Mouse (Mus musculus): ENCODE data around the gene Galnt11. TPM values are rescaled to one million over a fixed set of nuclear protein-coding genes. Genes with fewer than 3 reads are reported as not detected.

The Galnt11 gene
- total and polyA plus RNA-seq, 3 experiments: 12.6 to 13.6 TPM; not detected in 1

DNA sequence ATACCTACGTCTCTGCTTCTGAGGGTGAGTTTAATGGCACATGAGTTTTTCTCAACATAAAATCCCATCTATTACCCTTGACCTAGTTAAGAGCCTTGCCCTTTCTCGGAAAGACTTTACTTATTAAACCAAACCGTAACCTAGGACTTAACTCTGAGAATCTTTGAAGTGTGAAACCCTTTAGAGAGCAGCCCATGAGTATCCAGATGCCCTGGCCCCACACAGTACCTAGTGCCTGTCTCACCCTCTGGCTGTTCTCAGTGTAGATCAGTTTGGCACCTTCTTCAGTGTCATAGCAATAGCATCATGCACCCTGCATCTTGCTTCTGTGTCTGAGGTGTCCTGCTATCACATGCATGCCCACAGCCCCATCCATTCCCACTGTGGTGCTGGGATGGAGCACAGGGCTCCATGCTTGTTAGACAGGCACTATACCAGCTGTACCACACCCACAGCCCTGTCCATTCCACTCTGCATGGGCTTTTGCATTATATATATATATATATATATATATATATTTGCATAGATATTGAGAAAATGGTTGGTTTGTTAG is 41.7 kb upstream of the Galnt11 start:
- Histone ChIP-seq H3K4me3 (ENCODE audit: control insufficient read depth in 1 of 2, insufficient read depth in 1 of 2, low read depth in 2 of 2, low read length in 2 of 2) (no peak overlapping the region), H3K79me2 (ENCODE audit: control insufficient read depth, insufficient read depth, low read length, poor library complexity) (no peaks in the 10 kb centered on the region)
- no peak for TF ChIP-seq RCOR1 (IDR thresholded peaks at IDR 0.05; ENCODE audit: low read depth, low read length)
- TF ChIP-seq POLR2AphosphoS2 (IDR thresholded peaks at IDR 0.05; ENCODE audit: low read length): no peak

GRCm38 (mm10) chr5:25181004-25181531 is 40.6 kb upstream of the Galnt11 start, which contains the start of gene Galntl5:
TSS of gene Galntl5 (plus strand) at chr5:25181460.
- TF ChIP-seq CHD2 (IDR thresholded peaks at IDR 0.05; ENCODE audit: low read length): no peak
- no peak for TF ChIP-seq NRF1 (IDR thresholded peaks at IDR 0.05; ENCODE audit: insufficient read depth, low read depth, low read length, poor library complexity, severe bottlenecking)
- TF ChIP-seq POLR2A (IDR thresholded peaks at IDR 0.05; ENCODE audit: control insufficient read depth in 1 of 2, insufficient read depth in 1 of 2, low read depth in 1 of 2, low read length in 2 of 2, poor library complexity in 1 of 2): no peak
- TF ChIP-seq MAZ (IDR thresholded peaks at IDR 0.05; ENCODE audit: low read depth, low read length): no peak
- TF ChIP-seq ZC3H11A (IDR thresholded peaks at IDR 0.05; ENCODE audit: low read depth, low read length): no peak
- TF ChIP-seq RCOR1 (IDR thresholded peaks at IDR 0.05; ENCODE audit: low read depth, low read length): no peak
- TF ChIP-seq SIN3A (IDR thresholded peaks at IDR 0.05; ENCODE audit: low read length): no peak
- no peak for TF ChIP-seq TCF12 (IDR thresholded peaks at IDR 0.05; ENCODE audit: low read depth, low read length)
- TF ChIP-seq TBP (IDR thresholded peaks at IDR 0.05; ENCODE audit: low read depth, low read length): no peak
- no peak for TF ChIP-seq MAX (IDR thresholded peaks at IDR 0.05; ENCODE audit: low read length)
- no peak for TF ChIP-seq KAT2A (conservative IDR thresholded peaks at IDR 0.05; ENCODE audit: low read depth, low read length)
- TF ChIP-seq EP300 (IDR thresholded peaks at IDR 0.05; ENCODE audit: low read depth in 1 of 2, low read length in 2 of 2): no peak
- TF ChIP-seq BHLHE40 (IDR thresholded peaks at IDR 0.05; ENCODE audit: borderline replicate concordance, low read depth, low read length): no peak
- TF ChIP-seq MEF2A (IDR thresholded peaks at IDR 0.05; ENCODE audit: extremely low read depth, insufficient replicate concordance, low read depth, low read length, poor library complexity, severe bottlenecking): no peak
- no peak for TF ChIP-seq HCFC1 (IDR thresholded peaks at IDR 0.05; ENCODE audit: low read depth, low read length)
- TF ChIP-seq RAD21 (IDR thresholded peaks at IDR 0.05; ENCODE audit: low read depth, low read length): no peak
- TF ChIP-seq ZMIZ1 (IDR thresholded peaks at IDR 0.05; ENCODE audit: low read depth, low read length): no peak
- TF ChIP-seq E2F4 (IDR thresholded peaks at IDR 0.05; ENCODE audit: borderline replicate concordance, low read depth, low read length): no peak
- TF ChIP-seq ZKSCAN1 (IDR thresholded peaks at IDR 0.05; ENCODE audit: low read depth, low read length): no peak
- TF ChIP-seq SMC3 (IDR thresholded peaks at IDR 0.05; ENCODE audit: low read depth, low read length): no peak
- Histone ChIP-seq H3K4me3 (ENCODE audit: control insufficient read depth in 1 of 2, insufficient read depth in 1 of 2, low read depth in 2 of 2, low read length in 2 of 2) (no peak within 1 kb of the TSS), H3K79me2 (ENCODE audit: control insufficient read depth, insufficient read depth, low read length, poor library complexity) (no peaks in the 10 kb centered on the region), H3K9ac (ENCODE audit: control insufficient read depth, low read depth, low read length, poor library complexity, severe bottlenecking) (no peak within 1 kb of the TSS), H3K36me3 (ENCODE audit: control insufficient read depth in 1 of 2, insufficient read depth in 2 of 2, low read length in 2 of 2) (no peaks in the 10 kb centered on the region), H3K4me1 (ENCODE audit: control insufficient read depth in 1 of 2, insufficient read depth in 2 of 2, low read length in 2 of 2) (no peaks in the 10 kb centered on the region), H3K9me3 (replicated peaks; ENCODE audit: insufficient read depth, low read length) (no peaks in the 10 kb centered on the region), H3K27ac (ENCODE audit: control insufficient read depth, low read depth, low read length) (no peak within 1 kb of the TSS), H3K27me3 (ENCODE audit: control insufficient read depth in 1 of 2, insufficient read depth in 2 of 2, low read length in 2 of 2) (peaks cover 3 to 6% of the 10 kb centered on the region in 2 experiments; a peak in 3 of 4 replicates)
- DNase-seq (ENCODE audit: low read depth, low spot score): no peak

More for the DNA sequence above, 41.7 kb upstream of the Galnt11 start:
- no peaks in the 10 kb centered on the region for H3K36me3 ChIP-seq (ENCODE audit: control insufficient read depth in 1 of 2, insufficient read depth in 2 of 2, low read length in 2 of 2)
- no peak for DNase-seq (ENCODE audit: low read depth, low spot score)
- peaks cover 1 to 5% of the 10 kb centered on the region in 2 experiments; a peak in 3 of 4 replicates for H3K27me3 ChIP-seq (ENCODE audit: control insufficient read depth in 1 of 2, insufficient read depth in 2 of 2, low read length in 2 of 2)
- H3K9me3 ChIP-seq (replicated peaks; ENCODE audit: insufficient read depth, low read length): no peaks in the 10 kb centered on the region
- H3K9ac ChIP-seq (ENCODE audit: control insufficient read depth, low read depth, low read length, poor library complexity, severe bottlenecking): no peak overlapping the region
- H3K4me1 ChIP-seq (ENCODE audit: control insufficient read depth in 1 of 2, insufficient read depth in 2 of 2, low read length in 2 of 2): no peaks in the 10 kb centered on the region
- no peak overlapping the region for H3K27ac ChIP-seq (ENCODE audit: control insufficient read depth, low read depth, low read length)

Data from MEL (cell line).